ENCODE assay signal across 16 mouse cellular contexts in the genomic region with DNA sequence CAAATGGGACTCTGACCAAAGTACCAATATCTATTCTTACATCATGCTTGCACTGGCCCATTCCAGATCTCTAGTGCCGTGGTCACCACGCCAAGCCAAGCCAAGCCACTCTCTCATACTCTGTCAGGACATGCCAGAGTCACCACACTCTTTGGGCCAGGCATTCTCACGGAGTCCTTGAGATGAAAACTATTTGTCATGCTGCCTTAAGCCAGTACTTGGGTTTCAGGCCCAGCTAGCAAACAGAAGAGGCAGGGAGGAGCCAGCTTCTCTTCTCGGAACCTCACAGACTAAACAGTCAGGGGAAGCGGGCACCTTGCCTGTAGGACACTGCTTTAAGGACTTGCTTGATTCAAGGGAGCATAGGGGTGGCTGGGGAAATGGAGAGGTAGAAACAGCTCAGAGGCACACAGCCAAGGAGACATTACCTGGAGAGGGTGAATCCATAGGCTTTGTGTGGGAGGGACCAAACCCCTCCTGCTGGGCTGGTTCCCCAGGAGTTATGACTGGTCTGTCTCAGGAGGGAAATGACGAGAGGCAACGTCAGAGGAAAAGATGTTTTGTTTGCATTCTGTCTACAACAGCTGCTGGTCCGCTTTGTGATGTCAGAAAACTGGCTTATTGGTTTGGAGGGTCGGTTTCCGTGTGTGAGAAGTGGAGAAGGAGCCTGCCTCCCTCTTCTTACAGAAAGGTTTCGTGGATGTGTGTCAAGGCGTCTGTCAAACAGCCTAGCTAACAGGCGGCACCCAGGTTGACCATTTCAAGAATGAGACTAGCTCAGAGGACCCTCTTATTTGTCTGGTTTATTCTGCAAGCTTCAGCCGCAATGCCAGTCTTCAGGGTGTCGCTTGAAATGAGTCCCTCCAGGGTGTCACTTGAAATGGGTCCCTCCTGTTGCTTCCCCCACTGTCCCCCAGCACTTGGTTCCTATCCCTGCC. TPM values are rescaled to one million over a fixed set of nuclear protein-coding genes. Genes with fewer than 3 reads are reported as not detected.
A peak's percentile ranks its signal among the peaks of the same experiment; 100 is the strongest.
DNase-seq lines count a peak whose midpoint lies in the region; ATAC-seq and TF ChIP-seq lines count a peak whose summit lies in the region.
"Had no signal": no experiment of that assay in that cellular context is flagged by ENCODE, and none has a peak within 500 bp of the region (broad histone marks: within the 10 kb centered on the region; RNA-seq: fewer than 3 reads in every experiment).

No protein-coding gene starts in this region.

- H3K4me3 ChIP-seq in embryonic facial prominence, embryonic 14.5 days (ENCODE audit: low read depth, low read length), result no peak overlapping the region
- no peak overlapping the region for H3K4me3 ChIP-seq in embryonic facial prominence, embryonic 10.5 days
- H3K4me3 ChIP-seq in lung, postnatal 0 days (ENCODE audit: low read depth, low read length), result no peak overlapping the region; the same call in 1 of the 2 replicates
- H3K4me3 ChIP-seq in forebrain, embryonic 12.5 days (replicated peaks), result no peak overlapping the region
- H3K4me3 ChIP-seq: embryonic facial prominence, embryonic 15.5 days; layer of hippocampus, adult 2 months had no signal

- peak; percentile 92 for TF ChIP-seq EP300 in lung, postnatal 0 days (IDR thresholded peaks at IDR 0.05)

- no peaks in the 10 kb centered on the region for H3K36me3 ChIP-seq in embryonic facial prominence, embryonic 14.5 days (ENCODE audit: control insufficient read depth, insufficient read depth, low read length)
- no peaks in the 10 kb centered on the region for H3K36me3 ChIP-seq in embryonic facial prominence, embryonic 10.5 days (replicated peaks)
- no peaks in the 10 kb centered on the region for H3K36me3 ChIP-seq in lung, postnatal 0 days (ENCODE audit: insufficient read depth, low read length)
- no peaks in the 10 kb centered on the region for H3K36me3 ChIP-seq in forebrain, embryonic 12.5 days (replicated peaks)
- H3K36me3 ChIP-seq: embryonic facial prominence, embryonic 15.5 days had no signal

- no peak for TF ChIP-seq CTCF in lung, postnatal 0 days (IDR thresholded peaks at IDR 0.05)

- 55% methylated on average over 15 of the region's 15 CpGs for WGBS in embryonic facial prominence, embryonic 14.5 days
- WGBS in embryonic facial prominence, embryonic 10.5 days, result 67% methylated on average over 15 of the region's 15 CpGs
- 39% methylated on average over 15 of the region's 15 CpGs for WGBS in lung, postnatal 0 days
- WGBS in forebrain, embryonic 12.5 days, result 69% methylated on average over 15 of the region's 15 CpGs

- peaks cover 27% of the 10 kb centered on the region for H3K27me3 ChIP-seq in embryonic facial prominence, embryonic 14.5 days (replicated peaks; ENCODE audit: control insufficient read depth, insufficient read depth, low read length)
- H3K27me3 ChIP-seq in embryonic facial prominence, embryonic 10.5 days (replicated peaks; ENCODE audit: low read depth, poor library complexity, severe bottlenecking), result peaks cover 77% of the 10 kb centered on the region
- H3K27me3 ChIP-seq in lung, postnatal 0 days (replicated peaks; ENCODE audit: insufficient read depth, low read length), result no peaks in the 10 kb centered on the region
- peaks cover 54% of the 10 kb centered on the region for H3K27me3 ChIP-seq in forebrain, embryonic 12.5 days

- no peak overlapping the region for H3K4me2 ChIP-seq in embryonic facial prominence, embryonic 14.5 days (ENCODE audit: low read depth, low read length)
- peak overlapping the region; percentile 43 for H3K4me2 ChIP-seq in lung, postnatal 0 days (replicated peaks; ENCODE audit: low read depth, low read length)
- H3K4me2 ChIP-seq in forebrain, embryonic 12.5 days, result no peak overlapping the region
- H3K4me2 ChIP-seq: embryonic facial prominence, embryonic 15.5 days; hindbrain, embryonic 14.5 days; liver, embryonic 11.5 days had no signal

- H3K27ac ChIP-seq in embryonic facial prominence, embryonic 14.5 days (replicated peaks; ENCODE audit: low read depth, low read length), result peak overlapping the region; percentile 33; the same call in 1 of the 2 replicates
- H3K27ac ChIP-seq in embryonic facial prominence, embryonic 10.5 days (replicated peaks), result no peak overlapping the region
- H3K27ac ChIP-seq in lung, postnatal 0 days (ENCODE audit: low read length), result peak overlapping the region; percentile 98
- H3K27ac ChIP-seq in forebrain, embryonic 12.5 days, result no peak overlapping the region
- H3K27ac ChIP-seq: embryonic facial prominence, embryonic 15.5 days; hindbrain, embryonic 14.5 days; layer of hippocampus, adult 2 months had no signal

- no peak for DNase-seq in embryonic facial prominence, embryonic 14.5 days (ENCODE audit: low spot score)
- DNase-seq in embryonic facial prominence, embryonic 10.5 days (ENCODE audit: low spot score), result no peak
- peak; percentile 33 for DNase-seq in urinary bladder, postnatal 14 days (ENCODE audit: low spot score)
- DNase-seq in urinary bladder, postnatal 4 days (ENCODE audit: low spot score in 2 of 2), result no peak
- peak; percentile 94 for DNase-seq in lung, postnatal 0 days (ENCODE audit: low spot score)
- no peak for DNase-seq in c-Kit-positive CD71-positive TER-119-positive erythroid progenitor cells, embryonic 14.5 days (ENCODE audit: low spot score)
- no peak for DNase-seq in right cerebral cortex, postnatal 10 days (ENCODE audit: low spot score in 2 of 2)
- DNase-seq: cerebellum, adult 11-12 months; forebrain, postnatal 0 days; right cerebral cortex, adult 18-20 months had no signal

- peaks cover 3% of the 10 kb centered on the region for H3K4me1 ChIP-seq in embryonic facial prominence, embryonic 14.5 days (ENCODE audit: control insufficient read depth, insufficient read depth, low read length)
- peaks cover 26% of the 10 kb centered on the region for H3K4me1 ChIP-seq in embryonic facial prominence, embryonic 10.5 days
- peaks cover 5% of the 10 kb centered on the region for H3K4me1 ChIP-seq in lung, postnatal 0 days (ENCODE audit: insufficient read depth, low read depth, low read length)
- peaks cover 15% of the 10 kb centered on the region for H3K4me1 ChIP-seq in forebrain, embryonic 12.5 days

- ATAC-seq in embryonic facial prominence, embryonic 14.5 days (ENCODE audit: low read depth), result no peak
- peak; percentile 60 for ATAC-seq in lung, postnatal 0 days
- no peak for ATAC-seq in forebrain, embryonic 12.5 days (ENCODE audit: low FRiP score)
- ATAC-seq: forebrain, postnatal 0 days had no signal

- no peaks in the 10 kb centered on the region for H3K9me3 ChIP-seq in embryonic facial prominence, embryonic 14.5 days (ENCODE audit: control insufficient read depth, low read length)
- H3K9me3 ChIP-seq in embryonic facial prominence, embryonic 10.5 days, result no peaks in the 10 kb centered on the region
- H3K9me3 ChIP-seq in lung, postnatal 0 days (ENCODE audit: low read length), result no peaks in the 10 kb centered on the region
- H3K9me3 ChIP-seq in forebrain, embryonic 12.5 days, result no peaks in the 10 kb centered on the region
- H3K9me3 ChIP-seq: embryonic facial prominence, embryonic 15.5 days had no signal

- no peak overlapping the region for H3K9ac ChIP-seq in embryonic facial prominence, embryonic 14.5 days (ENCODE audit: low read depth, low read length)
- H3K9ac ChIP-seq in lung, postnatal 0 days (replicated peaks; ENCODE audit: low read depth), result peak overlapping the region; percentile 27; the same call in 1 of the 2 replicates
- no peak overlapping the region for H3K9ac ChIP-seq in forebrain, embryonic 12.5 days
- H3K9ac ChIP-seq: embryonic facial prominence, embryonic 15.5 days; forebrain, postnatal 0 days; hindbrain, embryonic 14.5 days had no signal

RNA-seq across cellular contexts. Expression of gene Scnn1a, which starts 1.2 kb away (rescaled TPM):
- polyA plus RNA-seq in embryonic facial prominence, embryonic 14.5 days (2014; fragmentation: Nextera tagmentation; extraction: Ambion mirVana), result 1.5 and 3.2 TPM in 2 replicates
- polyA plus RNA-seq in embryonic facial prominence, embryonic 10.5 days (2016; fragmentation: Nextera tagmentation; extraction: Ambion mirVana), result 0.57 and 0.87 TPM in 2 replicates
- polyA plus RNA-seq in lung, postnatal 0 days (2015; fragmentation: Nextera tagmentation; extraction: Ambion mirVana), result 106 and 123 TPM in 2 replicates
- 0.24 and 0.49 TPM in 2 replicates for polyA plus RNA-seq in forebrain, embryonic 12.5 days (2016; fragmentation: Nextera tagmentation; extraction: Ambion mirVana)

RNA-seq across cellular contexts. Expression of gene Ltbr, which starts 5.6 kb away (rescaled TPM):
- polyA plus RNA-seq in embryonic facial prominence, embryonic 14.5 days (2014; fragmentation: Nextera tagmentation; extraction: Ambion mirVana), result 46.4 and 49.0 TPM in 2 replicates
- polyA plus RNA-seq in embryonic facial prominence, embryonic 10.5 days (2016; fragmentation: Nextera tagmentation; extraction: Ambion mirVana), result 26.9 and 28.8 TPM in 2 replicates
- polyA plus RNA-seq in lung, postnatal 0 days (2015; fragmentation: Nextera tagmentation; extraction: Ambion mirVana), result 96.7 and 100 TPM in 2 replicates
- polyA plus RNA-seq in forebrain, embryonic 12.5 days (2016; fragmentation: Nextera tagmentation; extraction: Ambion mirVana), result 12.7 and 14.0 TPM in 2 replicates

RNA-seq across cellular contexts. Expression of gene Tnfrsf1a, which starts 29.9 kb away (rescaled TPM):
- 81.8 and 82.6 TPM in 2 replicates for polyA plus RNA-seq in embryonic facial prominence, embryonic 14.5 days (2014; fragmentation: Nextera tagmentation; extraction: Ambion mirVana)
- 33.4 and 34.8 TPM in 2 replicates for polyA plus RNA-seq in embryonic facial prominence, embryonic 10.5 days (2016; fragmentation: Nextera tagmentation; extraction: Ambion mirVana)
- 107 and 108 TPM in 2 replicates for polyA plus RNA-seq in lung, postnatal 0 days (2015; fragmentation: Nextera tagmentation; extraction: Ambion mirVana)
- 16.6 and 19.3 TPM in 2 replicates for polyA plus RNA-seq in forebrain, embryonic 12.5 days (2016; fragmentation: Nextera tagmentation; extraction: Ambion mirVana)

RNA-seq across cellular contexts. Expression of gene Tuba3a, which starts 33.4 kb away (rescaled TPM):
- polyA plus RNA-seq in embryonic facial prominence, embryonic 14.5 days (2014; fragmentation: Nextera tagmentation; extraction: Ambion mirVana), result 0.22 and 0.45 TPM in 2 replicates
- polyA plus RNA-seq in embryonic facial prominence, embryonic 10.5 days (2016; fragmentation: Nextera tagmentation; extraction: Ambion mirVana), result 0.16 and 0.19 TPM in 2 replicates
- not detected in 2 replicates for polyA plus RNA-seq in lung, postnatal 0 days (2015; fragmentation: Nextera tagmentation; extraction: Ambion mirVana)
- not detected in 2 replicates for polyA plus RNA-seq in forebrain, embryonic 12.5 days (2016; fragmentation: Nextera tagmentation; extraction: Ambion mirVana)
- polyA plus RNA-seq: forebrain, postnatal 0 days; heart, embryonic 16.5 days; hindbrain, embryonic 14.5 days; liver, embryonic 11.5 days had no signal

Comparison
In these comparisons a context has a peak if more than half of its experiments do, and no peak if none do; other contexts are left out.
1. DNase-seq: peak in urinary bladder, postnatal 14 days (single experiment) and lung, postnatal 0 days (single experiment); none in embryonic facial prominence, embryonic 14.5 days (single experiment), embryonic facial prominence, embryonic 10.5 days (single experiment), urinary bladder, postnatal 4 days (0 of 2), c-Kit-positive CD71-positive TER-119-positive erythroid progenitor cells, embryonic 14.5 days (single experiment) and right cerebral cortex, postnatal 10 days (0 of 2).
2. H3K27ac ChIP-seq: peak in embryonic facial prominence, embryonic 14.5 days (single experiment) and lung, postnatal 0 days (single experiment); none in embryonic facial prominence, embryonic 10.5 days (single experiment) and forebrain, embryonic 12.5 days (single experiment).
3. RNA of gene Scnn1a, which starts 1.2 kb away (polyA plus RNA-seq): 106 to 123 TPM in lung, postnatal 0 days; 1.5 to 3.2 TPM in embryonic facial prominence, embryonic 14.5 days, 0.57 to 0.87 TPM in embryonic facial prominence, embryonic 10.5 days and 0.24 to 0.49 TPM in forebrain, embryonic 12.5 days; every median in the first group is over 10 times any median in the second.